Mouse (Mus musculus) kidney, adult 8-10 months (tissue): ENCODE results near the gene 1700086D15Rik.

Source experiments
- DNase-seq, 2 experiments: peaks; one replicate each; pipeline ENCODE4 v3.0.0; 2022

1700086D15Rik gene

DNA sequence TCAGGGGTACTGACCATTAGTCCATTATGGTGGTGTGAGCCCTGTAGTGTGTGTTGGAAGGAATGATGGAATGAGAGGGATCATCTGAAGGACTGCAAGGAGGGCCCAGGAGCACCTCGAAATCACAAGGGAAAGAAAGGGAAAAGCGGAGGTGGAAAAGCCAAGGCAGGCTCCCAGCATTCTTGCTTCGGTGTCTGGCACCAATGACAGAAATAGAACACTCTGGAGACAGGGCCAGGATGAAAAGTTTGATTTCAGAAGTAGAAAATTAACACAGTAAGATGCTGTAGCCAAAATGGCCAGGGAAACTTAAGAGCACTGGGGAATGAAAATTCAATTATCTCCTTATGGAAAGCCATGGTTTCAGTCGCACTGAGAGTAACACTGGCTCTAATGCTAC is 26.0 kb downstream of the 1700086D15Rik start:
- no peak for DNase-seq

DNA sequence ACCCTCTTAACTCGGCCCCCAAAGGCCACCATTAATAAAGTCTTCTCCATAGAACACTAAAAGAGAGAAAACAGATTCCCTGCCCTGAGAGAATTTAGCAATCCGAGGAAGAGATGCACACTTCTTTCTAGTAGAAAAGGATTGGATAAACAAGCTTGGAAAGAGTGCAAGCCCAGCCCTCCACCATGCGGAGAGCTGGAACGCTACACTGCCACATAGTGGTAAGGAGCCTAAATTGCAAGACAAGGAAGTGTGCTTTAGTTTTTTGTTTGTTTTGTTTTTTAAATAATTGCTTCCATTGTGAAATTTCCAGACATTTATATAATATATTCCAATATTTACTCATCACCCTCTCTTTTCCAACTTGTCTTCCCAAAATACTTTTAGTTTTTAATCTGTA is 30.6 kb downstream of the 1700086D15Rik start:
- DNase-seq, result no peak

DNA sequence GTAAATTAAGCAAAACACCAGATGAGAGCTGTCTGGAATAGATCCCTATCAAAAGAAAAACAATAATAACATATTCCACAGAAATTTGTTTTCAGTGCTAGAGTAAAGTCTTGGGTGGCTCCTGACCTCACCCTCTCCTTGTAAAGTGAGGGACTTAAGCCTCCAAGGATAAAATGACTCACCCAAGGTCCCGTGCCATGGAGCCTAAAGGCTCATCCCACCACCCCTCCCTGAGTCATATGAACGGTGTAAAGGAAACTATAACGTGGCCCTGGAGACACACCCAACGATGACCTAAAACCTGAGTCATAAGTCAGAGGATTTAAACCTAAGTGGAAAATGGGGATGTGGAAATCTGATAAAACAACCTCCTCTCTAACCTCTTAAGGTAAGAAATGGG is 31.0 kb downstream of the 1700086D15Rik start:
- DNase-seq, result no peak

DNA sequence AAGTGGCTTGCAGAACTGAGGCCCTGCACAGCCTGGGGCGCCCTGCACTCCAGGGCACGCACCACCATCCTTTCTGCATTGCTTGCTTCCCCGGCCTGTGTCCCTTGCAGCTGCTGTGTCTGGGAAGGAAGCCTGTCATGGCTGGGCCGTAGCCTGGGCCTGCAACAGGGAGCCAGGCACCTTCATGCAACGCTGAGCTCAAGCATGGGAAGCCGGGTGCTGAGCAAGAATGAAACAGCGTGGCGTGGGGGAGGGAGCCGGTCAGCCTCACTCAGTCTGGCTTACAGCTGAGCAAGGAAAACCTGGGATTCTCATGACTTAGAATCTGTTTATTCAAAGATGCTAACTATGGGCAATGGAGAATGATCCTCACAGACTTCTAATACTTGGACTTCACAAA is 33.1 kb downstream of the 1700086D15Rik start:
- DNase-seq, result peak; percentile 51 to 53

DNA sequence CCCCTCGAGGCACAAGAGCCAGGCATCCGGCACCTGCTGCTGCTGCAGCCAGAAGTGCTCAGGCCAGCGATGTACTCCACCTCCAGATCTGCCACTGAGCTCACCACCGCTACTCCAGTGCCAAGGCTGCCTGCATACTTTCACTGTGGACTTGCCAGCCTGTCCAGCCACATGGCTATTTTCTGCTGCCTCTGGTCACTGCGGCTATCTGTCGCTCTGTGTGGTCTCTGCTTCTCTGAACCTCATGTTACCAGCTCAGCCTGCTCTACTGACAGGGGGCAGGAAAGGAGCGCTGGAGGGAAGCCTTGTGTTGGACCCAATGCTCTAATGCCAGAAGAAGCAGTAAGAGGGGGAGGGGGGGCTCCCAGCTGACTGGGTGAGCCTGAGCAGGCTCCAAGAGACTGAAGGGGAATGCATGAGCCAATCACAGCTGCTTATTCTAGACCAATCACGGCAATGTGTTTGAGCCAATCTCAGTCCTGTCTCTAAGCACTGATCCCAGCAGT is 34.7 kb downstream of the 1700086D15Rik start:
- peak; percentile 32 to 37 for DNase-seq

DNA sequence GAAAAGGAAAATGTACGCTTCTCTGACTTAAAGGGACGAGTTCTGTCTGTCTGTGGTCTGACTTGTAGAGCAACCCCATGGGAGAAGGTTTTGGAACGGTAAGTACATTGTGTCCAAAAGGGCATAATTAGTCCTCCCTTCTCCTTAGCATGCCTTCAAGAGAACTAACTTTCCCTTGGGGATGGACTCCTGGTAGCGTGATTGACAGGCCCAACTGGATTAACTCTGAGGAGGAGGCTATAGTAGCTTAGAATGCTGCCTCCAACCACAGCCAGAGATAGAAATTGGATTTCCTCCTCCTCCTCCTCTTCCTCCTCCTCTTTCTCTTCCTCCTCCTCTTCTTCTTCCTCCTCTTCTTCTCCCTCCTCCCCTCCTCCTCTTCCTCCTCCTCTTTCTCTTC is 39.4 kb downstream of the 1700086D15Rik start:
- no peak for DNase-seq

DNA sequence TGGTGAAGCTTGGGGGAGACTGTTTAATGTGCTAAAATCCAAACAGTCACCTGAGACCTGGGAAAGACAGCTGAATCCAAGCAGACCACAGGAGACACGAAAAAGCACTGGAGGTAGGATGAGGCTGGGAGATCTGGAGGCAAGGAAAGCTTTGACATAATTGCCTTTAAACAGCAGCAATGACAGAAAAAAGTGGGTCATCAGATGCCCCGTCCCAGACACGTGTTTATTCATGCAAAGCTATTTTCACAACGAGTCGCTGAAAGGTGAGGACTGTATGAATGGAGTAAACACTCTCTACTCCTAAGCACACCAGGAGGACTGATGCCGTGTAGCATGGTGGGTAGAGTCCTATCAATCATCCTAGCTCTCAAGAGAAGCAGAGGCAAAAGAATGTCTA is 43.9 kb downstream of the 1700086D15Rik start:
- no peak for DNase-seq

DNA sequence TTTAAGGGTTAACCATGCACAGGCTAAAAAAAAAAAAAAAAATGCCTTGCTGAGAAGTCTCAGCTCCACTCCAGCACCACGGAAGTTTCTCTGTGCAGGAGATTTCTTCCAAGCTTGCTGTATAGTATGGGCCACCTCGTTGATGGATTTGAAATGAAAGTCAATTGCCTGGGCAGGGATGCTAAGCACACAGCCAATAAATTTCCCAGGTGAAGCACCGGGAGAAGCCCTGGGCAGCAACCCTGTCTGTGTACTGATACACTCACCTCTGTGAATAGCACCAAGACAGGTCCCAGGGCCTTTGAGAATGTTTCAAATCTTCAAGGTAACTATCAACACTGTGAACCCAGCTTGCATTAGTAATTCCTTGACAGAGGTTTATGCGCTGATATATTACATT is 47.6 kb downstream of the 1700086D15Rik start:
- no peak for DNase-seq

DNA sequence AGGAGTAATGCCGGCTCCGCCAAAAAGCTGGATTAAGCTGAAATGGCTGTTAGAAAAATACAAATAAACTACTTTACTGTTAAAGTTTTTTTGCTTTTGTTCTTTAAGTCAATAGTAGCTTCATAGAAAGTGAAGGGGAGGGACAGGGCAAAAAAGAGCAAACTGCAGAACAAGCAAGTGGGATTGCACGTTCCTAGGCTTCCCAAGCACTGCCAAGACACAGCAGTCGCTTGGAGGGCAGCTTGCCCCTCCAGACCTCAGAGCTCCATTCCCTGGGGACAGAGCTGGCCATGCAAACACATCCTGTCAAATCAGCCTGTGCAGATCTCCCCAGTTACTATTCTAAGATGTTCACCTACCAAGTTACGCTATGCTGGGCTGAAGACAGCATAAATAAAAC is 48.0 kb downstream of the 1700086D15Rik start:
- DNase-seq, result no peak

DNA sequence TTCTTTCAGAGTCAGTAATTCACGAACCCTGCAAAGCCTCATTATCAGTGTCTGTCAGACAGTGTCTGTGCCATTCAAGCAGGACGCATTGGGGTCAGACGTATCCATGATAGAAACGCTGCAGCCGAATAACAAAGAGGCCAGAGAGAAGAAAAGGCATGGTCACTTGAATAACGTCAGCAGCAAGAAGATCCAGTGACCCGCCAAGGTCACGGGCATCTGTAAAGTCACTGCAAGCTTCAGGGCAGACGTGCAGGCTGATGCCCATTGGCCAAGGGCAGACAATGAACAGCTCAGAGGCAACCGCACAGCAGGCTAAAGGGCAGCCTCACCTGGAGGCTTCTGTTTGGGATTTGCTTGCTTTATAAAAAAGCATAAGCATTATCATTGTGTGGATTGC is 49.6 kb downstream of the 1700086D15Rik start:
- no peak for DNase-seq

DNA sequence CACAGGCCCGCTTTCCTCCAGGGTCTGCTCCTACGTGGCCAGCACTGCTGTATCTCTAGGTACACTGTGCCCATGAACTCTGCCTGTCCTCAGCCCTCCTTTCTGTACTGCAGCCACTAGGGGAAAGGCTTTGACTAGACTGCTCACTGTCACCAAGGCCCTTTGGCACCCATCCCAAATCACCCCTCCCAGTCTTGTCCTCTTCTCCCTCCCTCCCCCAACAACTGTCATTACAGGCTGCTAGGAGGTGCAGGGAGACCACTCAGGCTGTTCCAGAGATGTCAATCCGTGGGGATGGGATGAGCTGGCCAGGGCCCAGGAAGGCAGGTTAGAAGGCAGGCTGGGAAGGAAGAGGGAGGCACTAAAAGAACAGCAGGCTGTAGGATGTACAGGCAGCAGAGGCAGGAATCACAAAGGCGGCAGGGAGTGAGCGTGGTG is 51.9 kb downstream of the 1700086D15Rik start:
- no peak for DNase-seq

DNA sequence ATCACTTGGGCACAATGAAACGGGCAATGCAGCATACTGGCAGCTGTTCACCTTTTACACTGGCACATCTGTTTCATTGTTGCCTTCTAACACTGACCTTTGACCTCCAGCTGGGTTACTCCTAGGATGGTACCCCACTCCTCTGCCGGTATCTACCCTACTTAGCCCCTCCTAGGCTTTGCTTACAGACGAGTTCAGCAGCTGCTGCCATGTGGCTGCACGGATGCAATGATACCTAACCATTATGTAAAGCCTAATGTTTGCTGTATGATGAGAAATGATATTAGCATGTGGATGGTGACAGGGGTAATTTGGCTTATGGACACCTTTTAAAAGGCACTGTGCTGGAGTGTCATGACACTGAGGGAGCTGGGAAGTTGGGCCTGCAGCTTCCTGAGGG is 52.5 kb downstream of the 1700086D15Rik start:
- DNase-seq, result no peak

DNA sequence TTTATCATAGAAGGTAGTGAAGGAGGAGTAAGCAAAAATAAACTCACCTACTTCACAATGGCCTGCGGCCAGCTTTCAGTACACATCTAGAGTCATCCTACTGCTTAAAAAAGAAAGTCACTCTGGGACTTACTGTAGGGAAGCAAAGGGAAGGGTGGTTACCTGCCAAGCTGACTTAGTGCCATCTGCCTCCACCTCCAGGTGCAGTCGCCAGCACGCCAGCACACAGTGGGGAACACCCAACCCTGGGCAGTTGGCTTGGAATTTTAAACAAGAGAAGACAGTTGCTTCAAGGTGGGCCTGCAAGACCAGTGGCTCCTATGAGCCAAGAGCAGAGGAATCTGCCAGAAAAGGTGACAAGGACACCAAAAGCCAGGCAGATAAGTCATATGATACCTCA is 55.6 kb downstream of the 1700086D15Rik start:
- DNase-seq, result no peak
